ENCODE assay signal across 8 mouse cellular contexts in the genomic region with DNA sequence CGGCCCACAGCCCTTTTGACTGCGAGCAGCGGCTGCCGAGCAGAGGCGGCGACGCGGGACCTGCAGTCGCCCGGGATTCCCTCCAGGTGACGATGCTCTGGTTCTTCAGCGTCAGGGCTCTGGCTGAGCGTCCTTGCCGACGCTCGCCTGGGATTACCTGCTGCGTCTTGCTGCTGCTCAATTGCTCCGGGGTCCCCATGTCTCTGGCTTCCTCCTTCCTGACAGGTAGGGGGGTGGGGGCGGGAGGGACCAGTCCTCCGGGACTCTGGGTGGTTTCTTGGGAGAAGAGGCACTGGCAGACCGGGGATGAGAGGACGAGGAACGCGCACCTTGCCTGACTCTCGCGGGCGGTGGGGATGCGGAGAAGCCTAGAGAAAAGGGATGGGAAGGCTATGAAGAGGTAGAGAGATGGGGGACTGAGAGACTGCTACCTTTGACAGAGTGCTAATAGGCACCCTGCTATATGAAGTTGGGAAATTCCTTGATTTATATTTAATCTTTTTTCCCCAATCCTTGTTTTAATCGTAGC. TPM values are rescaled to one million over a fixed set of nuclear protein-coding genes. Genes with fewer than 3 reads are reported as not detected.
DNase-seq lines count a peak whose midpoint lies in the region; ATAC-seq and TF ChIP-seq lines count a peak whose summit lies in the region.

No protein-coding gene starts in this region.

- H3K36me3 ChIP-seq in hindbrain, embryonic 12.5 days: no peaks in the 10 kb centered on the region
- H3K36me3 ChIP-seq in midbrain, embryonic 13.5 days: no peaks in the 10 kb centered on the region

- peak overlapping the region; percentile 27 for H3K4me3 ChIP-seq in lung, adult 2 months (replicated peaks; ENCODE audit: extremely low read depth, low read depth, low read length)
- H3K4me3 ChIP-seq in hindbrain, embryonic 12.5 days: peak overlapping the region; percentile 57
- peak overlapping the region; percentile 78 for H3K4me3 ChIP-seq in midbrain, embryonic 13.5 days (replicated peaks)

- no peak for TF ChIP-seq CTCF in lung, adult 2 months (IDR thresholded peaks at IDR 0.05; ENCODE audit: insufficient read depth, low read length)

- H3K9me3 ChIP-seq in hindbrain, embryonic 12.5 days (replicated peaks): no peaks in the 10 kb centered on the region
- H3K9me3 ChIP-seq in midbrain, embryonic 13.5 days: no peaks in the 10 kb centered on the region

- H3K4me2 ChIP-seq in hindbrain, embryonic 12.5 days (replicated peaks): peak overlapping the region; percentile 90
- H3K4me2 ChIP-seq in midbrain, embryonic 13.5 days (replicated peaks): peak overlapping the region; percentile 98

- H3K9ac ChIP-seq in hindbrain, embryonic 12.5 days: peak overlapping the region; percentile 81
- H3K9ac ChIP-seq in midbrain, embryonic 13.5 days (replicated peaks): peak overlapping the region; percentile 81

- 3% methylated on average over 29 of the region's 29 CpGs for WGBS in lung, adult 2 months
- WGBS in hindbrain, embryonic 12.5 days: under 1% methylated on average over 29 of the region's 29 CpGs
- under 1% methylated on average over 29 of the region's 29 CpGs for WGBS in midbrain, embryonic 13.5 days

- no peaks in the 10 kb centered on the region for H3K4me1 ChIP-seq in lung, adult 2 months (ENCODE audit: control insufficient read depth, insufficient read depth, low read length)
- H3K4me1 ChIP-seq in hindbrain, embryonic 12.5 days: peaks cover 9% of the 10 kb centered on the region
- peaks cover 13% of the 10 kb centered on the region for H3K4me1 ChIP-seq in midbrain, embryonic 13.5 days (replicated peaks)

- no peak for TF ChIP-seq POLR2A in lung, adult 2 months (IDR thresholded peaks at IDR 0.05; ENCODE audit: borderline replicate concordance, extremely low read depth, low read depth, low read length)

- peak; percentile 11 for DNase-seq in CD4-positive, CD25-positive, alpha-beta regulatory T cell, adult 2 months (ENCODE audit: low read depth, low spot score)
- no peak for DNase-seq in lung, adult 2 months
- no peak for DNase-seq in lung, postnatal 10 days
- no peak for DNase-seq in c-Kit-positive CD71-positive TER-119-positive erythroid progenitor cells, embryonic 14.5 days (ENCODE audit: low spot score)

- peak overlapping the region; percentile 83 for H3K27ac ChIP-seq in hindbrain, embryonic 12.5 days
- H3K27ac ChIP-seq in midbrain, embryonic 13.5 days: peak overlapping the region; percentile 77

- peaks cover 51% of the 10 kb centered on the region for H3K27me3 ChIP-seq in hindbrain, embryonic 12.5 days
- H3K27me3 ChIP-seq in midbrain, embryonic 13.5 days: peaks cover 60% of the 10 kb centered on the region

- ATAC-seq in CD4-positive, CD25-positive, alpha-beta regulatory T cell, adult 4 months: no peak
- peak; percentile 15 for ATAC-seq in hindbrain, embryonic 12.5 days (ENCODE audit: low FRiP score)
- no peak for ATAC-seq in midbrain, embryonic 13.5 days
- ATAC-seq in inflammation-experienced regulatory T-cells, adult 6 months: no peak

RNA-seq across cellular contexts. Expression of gene Bmper, which starts 0.7 kb away (rescaled TPM):
- not detected for polyA plus RNA-seq in CD4-positive, CD25-positive, alpha-beta regulatory T cell, adult 4 months (2017; shearing (Covaris generic))
- polyA plus RNA-seq in lung, adult 2 months (2012; rRNA removed): 8.5 and 12.0 TPM in 2 replicates
- polyA plus RNA-seq in hindbrain, embryonic 12.5 days (2016; fragmentation: Nextera tagmentation; extraction: Ambion mirVana): 9.7 and 11.1 TPM in 2 replicates
- polyA plus RNA-seq in midbrain, embryonic 13.5 days (2015; fragmentation: Nextera tagmentation; extraction: Ambion mirVana): 3.8 and 4.8 TPM in 2 replicates
- polyA plus RNA-seq in inflammation-experienced regulatory T-cells, adult 6 months (2017; shearing (Covaris generic)): not detected

Comparison
In these comparisons a context has a peak if more than half of its experiments do, and no peak if none do; other contexts are left out.
1. H3K4me3 ChIP-seq: peak in every context shown above with its lines; median percentile 78 in midbrain, embryonic 13.5 days; 57 in hindbrain, embryonic 12.5 days; 27 in lung, adult 2 months.